Mouse (Mus musculus) lung, embryonic 16.5 days (tissue): Measurements from ENCODE around the gene Nxt2. TPM values are rescaled to one million over a fixed set of nuclear protein-coding genes. Genes with fewer than 3 reads are reported as not detected.

Experiments
- ATAC-seq: fragments of 200-750 bp; cut with Nextera tagmentation; 2 replicates; pipeline ENCODE4 v1.8.0; 2017; ENCODE audit warnings: low read depth, mild to moderate bottlenecking, moderate library complexity
- H3K27ac ChIP-seq: fragments of 300-500 bp; sonication (generic); 2 replicates; pipeline ENCODE4 v1.5.1; 2014; ENCODE audit warnings: mild to moderate bottlenecking, control low read depth, low read length
- H3K27me3 ChIP-seq: fragments of 300-500 bp; sonication (generic); 2 replicates; pipeline ENCODE4 v1.6.1; 2014; ENCODE audit warnings: low read depth, low read length, mixed read lengths; ENCODE audit not compliant: control insufficient read depth, insufficient read depth
- H3K36me3 ChIP-seq: fragments of 300-500 bp; sonication (generic); 2 replicates; pipeline ENCODE4 v1.6.1; 2014; ENCODE audit warnings: low read length; ENCODE audit not compliant: control insufficient read depth, insufficient read depth
- H3K4me1 ChIP-seq: fragments of 300-500 bp; sonication (generic); replicated peaks from 2 replicates; pipeline ENCODE4 v1.6.1; 2014; ENCODE audit warnings: low read length, mixed read lengths; ENCODE audit not compliant: control insufficient read depth, insufficient read depth
- H3K4me2 ChIP-seq: fragments of 300-500 bp; sonication (generic); 2 replicates; pipeline ENCODE4 v1.6.1; 2014; ENCODE audit warnings: low read depth, low read length, control low read depth
- H3K4me3 ChIP-seq: fragments of 300-500 bp; sonication (generic); 2 replicates; pipeline ENCODE4 v1.5.1; 2014; ENCODE audit warnings: mild to moderate bottlenecking, low read length, control low read depth
- H3K9ac ChIP-seq: fragments of 300-500 bp; sonication (generic); 2 replicates; pipeline ENCODE4 v1.6.1; 2014; ENCODE audit warnings: low read length, control low read depth
- H3K9me3 ChIP-seq: fragments of 300-500 bp; sonication (generic); 2 replicates; pipeline ENCODE4 v1.6.1; 2016; ENCODE audit warnings: low read length; ENCODE audit not compliant: control insufficient read depth
- WGBS: fragments of 180-500 bp; shearing (Covaris S2); extraction: QIAGEN DNeasy Blood & Tissue Kit; methylation state at CpG from one replicate; pipeline ENCODE4 v1.1.7; 2014; 5-methylcytosine and 5-hydroxymethylcytosine counted together
- polyA plus RNA-seq: library from polyadenylated mRNA; unstranded; fragments of >200 nt; fragmentation: Nextera tagmentation; extraction: Ambion mirVana; gene quantifications from 2 replicates; pipeline ENCODE4 v1.2.1, GENCODE M21; 2015

The Nxt2 gene
- polyA plus RNA-seq, result 25.7 and 27.5 TPM in 2 replicates

- WGBS, result 89% methylated on average over 13 of the region's 14 CpGs
- no peak for ATAC-seq
- Histone ChIP-seq H3K27me3 (no peaks in the 10 kb centered on the region), H3K9ac (0 out of 2 replicates have a peak within 1 kb of the TSS, but pooled peaks have one; percentile 32), H3K36me3 (no peaks in the 10 kb centered on the region), H3K4me1 (no peaks in the 10 kb centered on the region), H3K27ac (peak within 1 kb of the TSS; percentile 57), H3K4me2 (peak within 1 kb of the TSS; percentile 53), H3K9me3 (no peaks in the 10 kb centered on the region), H3K4me3 (peak within 1 kb of the TSS; percentile 60)
Observed at GRCm38 (mm10) chrX:142226542-142226941, at the start of gene Nxt2. TSS of gene Nxt2 (plus strand) at chrX:142226770.

- Histone ChIP-seq H3K9me3 (no peaks in the 10 kb centered on the region), H3K9ac (no peak overlapping the region), H3K4me2 (no peak overlapping the region), H3K4me1 (no peaks in the 10 kb centered on the region), H3K4me3 (no peak overlapping the region), H3K27ac (no peak overlapping the region), H3K27me3 (no peaks in the 10 kb centered on the region; the same call in none of the 2 replicates), H3K36me3 (no peaks in the 10 kb centered on the region)
- no peak for ATAC-seq
Observed at GRCm38 (mm10) chrX:142176981-142177380, 49.6 kb upstream of the Nxt2 start.

GRCm38 (mm10) chrX:142182026-142182425 is 44.5 kb upstream of the Nxt2 start:
- no peak overlapping the region for H3K4me2 ChIP-seq
- H3K27me3 ChIP-seq, result no peaks in the 10 kb centered on the region
- 64% methylated on average over 2 of the region's 2 CpGs for WGBS
- H3K36me3 ChIP-seq, result no peaks in the 10 kb centered on the region
- H3K27ac ChIP-seq, result no peak overlapping the region
- no peaks in the 10 kb centered on the region for H3K4me1 ChIP-seq
- no peak overlapping the region for H3K9ac ChIP-seq
- no peaks in the 10 kb centered on the region for H3K9me3 ChIP-seq
- no peak overlapping the region for H3K4me3 ChIP-seq
- no peak for ATAC-seq

GRCm38 (mm10) chrX:142189023-142189703 is 37.4 kb upstream of the Nxt2 start:
- H3K4me2 ChIP-seq, result no peak overlapping the region
- 0 out of 2 replicates have a peak, but pooled peaks have one; percentile 28 for ATAC-seq
- WGBS, result 36% methylated on average over 22 of the region's 22 CpGs

GRCm38 (mm10) chrX:142190355-142190754 is 36.2 kb upstream of the Nxt2 start:
- no peak overlapping the region for H3K9ac ChIP-seq
- H3K4me2 ChIP-seq, result no peak overlapping the region
- no peaks in the 10 kb centered on the region for H3K9me3 ChIP-seq
- H3K36me3 ChIP-seq, result no peaks in the 10 kb centered on the region
- no peaks in the 10 kb centered on the region for H3K4me1 ChIP-seq
- no peaks in the 10 kb centered on the region for H3K27me3 ChIP-seq
- 63% methylated on average over 2 of the region's 2 CpGs for WGBS
- no peak overlapping the region for H3K27ac ChIP-seq
- no peak for ATAC-seq
- H3K4me3 ChIP-seq, result no peak overlapping the region

More at GRCm38 (mm10) chrX:142189023-142189703, 37.4 kb upstream of the Nxt2 start:
- Histone ChIP-seq H3K4me3 (no peak overlapping the region), H3K27ac (no peak overlapping the region), H3K27me3 (no peaks in the 10 kb centered on the region), H3K9me3 (no peaks in the 10 kb centered on the region), H3K9ac (no peak overlapping the region), H3K4me1 (no peaks in the 10 kb centered on the region), H3K36me3 (no peaks in the 10 kb centered on the region)

GRCm38 (mm10) chrX:142194420-142194819 is 32.1 kb upstream of the Nxt2 start:
- H3K27ac ChIP-seq, result no peak overlapping the region
- ATAC-seq, result no peak
- H3K9ac ChIP-seq, result no peak overlapping the region
- WGBS, result 54% methylated on average over 6 of the region's 6 CpGs
- no peak overlapping the region for H3K4me2 ChIP-seq
- H3K9me3 ChIP-seq, result no peaks in the 10 kb centered on the region
- no peaks in the 10 kb centered on the region for H3K4me1 ChIP-seq
- no peak overlapping the region for H3K4me3 ChIP-seq
- H3K27me3 ChIP-seq, result no peaks in the 10 kb centered on the region
- no peaks in the 10 kb centered on the region for H3K36me3 ChIP-seq

- H3K4me1 ChIP-seq, result no peaks in the 10 kb centered on the region
- no peaks in the 10 kb centered on the region for H3K27me3 ChIP-seq
- H3K36me3 ChIP-seq, result no peaks in the 10 kb centered on the region
- H3K4me2 ChIP-seq, result no peak overlapping the region
- no peak for ATAC-seq
- H3K9me3 ChIP-seq, result no peaks in the 10 kb centered on the region
- 79% methylated on average over 1 of the region's 1 CpGs for WGBS
- no peak overlapping the region for H3K4me3 ChIP-seq
- no peak overlapping the region for H3K9ac ChIP-seq
- H3K27ac ChIP-seq, result no peak overlapping the region
Observed at GRCm38 (mm10) chrX:142195551-142195950, 31.0 kb upstream of the Nxt2 start.

GRCm38 (mm10) chrX:142196831-142197230 is 29.7 kb upstream of the Nxt2 start, which contains the start of gene Gucy2f:
TSS of gene Gucy2f (minus strand) at chrX:142196931.
- WGBS, result 18% methylated on average over 5 of the region's 5 CpGs
- Histone ChIP-seq H3K4me3 (no peak within 1 kb of the TSS), H3K9ac (no peak within 1 kb of the TSS), H3K27ac (no peak within 1 kb of the TSS), H3K36me3 (no peaks in the 10 kb centered on the region), H3K4me1 (no peaks in the 10 kb centered on the region), H3K4me2 (no peak within 1 kb of the TSS), H3K9me3 (no peaks in the 10 kb centered on the region), H3K27me3 (no peaks in the 10 kb centered on the region)
- no peak for ATAC-seq

- Histone ChIP-seq H3K9me3 (no peaks in the 10 kb centered on the region), H3K36me3 (no peaks in the 10 kb centered on the region), H3K27ac (no peak overlapping the region), H3K27me3 (no peaks in the 10 kb centered on the region), H3K9ac (no peak overlapping the region), H3K4me2 (no peak overlapping the region), H3K4me1 (no peaks in the 10 kb centered on the region), H3K4me3 (no peak overlapping the region)
- ATAC-seq, result no peak
- 2% methylated on average over 3 of the region's 3 CpGs for WGBS
Observed at GRCm38 (mm10) chrX:142200295-142200694, 26.3 kb upstream of the Nxt2 start.
